Mouse (Mus musculus) stomach, postnatal 0 days (tissue): ENCODE measurements around the gene Trank1.

ENCODE experiments used
- CTCF ChIP-seq: IDR thresholded peaks from 2 replicates; pipeline ENCODE4 v1.5.1; 2016; ENCODE audit warnings: antibody characterized with exemption, low read depth, mild to moderate bottlenecking, moderate library complexity
- EP300 ChIP-seq: optimal IDR thresholded peaks from 2 replicates; pipeline ENCODE3; 2016; ENCODE audit warnings: antibody characterized with exemption

- no peak for TF ChIP-seq CTCF
- TF ChIP-seq EP300 = no peak
Observed at GRCm38 (mm10) chr9:111440446-111440845, 128.9 kb downstream of the Trank1 start.
